Mouse (Mus musculus): ENCODE measurements around the gene Narf.

The Narf gene

GRCm38 (mm10) chr11:121236564-121237344 lies at the start of gene Narf:
Gene Narf, plus strand, starts transcription at chr11:121237253.
- peak; percentile 98 for DNase-seq

GRCm38 (mm10) chr11:121189681-121190080 lies 47.4 kb upstream of the Narf start:
- no peak for DNase-seq

- DNase-seq = no peak
These were observed 44.3 kb upstream of the Narf start for GRCm38 (mm10) chr11:121192742-121193141.

- DNase-seq = no peak
These were observed 43.6 kb upstream of the Narf start for GRCm38 (mm10) chr11:121193415-121193814.

- no peak for DNase-seq
These were observed 38.4 kb upstream of the Narf start for GRCm38 (mm10) chr11:121198622-121199021.

GRCm38 (mm10) chr11:121199851-121200250 lies 37.2 kb upstream of the Narf start:
- no peak for DNase-seq

GRCm38 (mm10) chr11:121200781-121201180 lies 36.3 kb upstream of the Narf start:
- DNase-seq = no peak

- DNase-seq = peak; percentile 46
These were observed 35.4 kb upstream of the Narf start for GRCm38 (mm10) chr11:121201436-121202198.

- DNase-seq = no peak
These were observed 33.2 kb upstream of the Narf start for GRCm38 (mm10) chr11:121203859-121204160.

- DNase-seq = peak; percentile 99
These were observed 32.7 kb upstream of the Narf start, which contains the start of the genes Hexdc and Ogfod3 for GRCm38 (mm10) chr11:121204161-121205006. Gene Hexdc, plus strand, starts transcription at chr11:121204433. Gene Ogfod3, minus strand, starts transcription at chr11:121204711.

- no peak for DNase-seq
These were observed 20.2 kb upstream of the Narf start for GRCm38 (mm10) chr11:121216831-121217230.

GRCm38 (mm10) chr11:121219776-121220175 lies 17.3 kb upstream of the Narf start:
- no peak for DNase-seq

- no peak for DNase-seq
These were observed 16.3 kb upstream of the Narf start for GRCm38 (mm10) chr11:121220771-121221170.

- DNase-seq = no peak
These were observed 15.6 kb upstream of the Narf start for GRCm38 (mm10) chr11:121221321-121222010.

GRCm38 (mm10) chr11:121228129-121229017 lies 8.7 kb upstream of the Narf start:
- peak; percentile 45 for DNase-seq

GRCm38 (mm10) chr11:121229018-121229439 lies 8.0 kb upstream of the Narf start, which contains the start of gene Cybc1:
Gene Cybc1, minus strand, starts transcription at chr11:121229322.
- peak; percentile 81 for DNase-seq

- DNase-seq = no peak
These were observed 5.9 kb upstream of the Narf start for GRCm38 (mm10) chr11:121231191-121231590.

GRCm38 (mm10) chr11:121231628-121232291 lies 5.3 kb upstream of the Narf start:
- DNase-seq = no peak

- no peak for DNase-seq
These were observed 4.3 kb upstream of the Narf start for GRCm38 (mm10) chr11:121232706-121233105.

- DNase-seq = peak; percentile 88
These were observed 1.4 kb upstream of the Narf start for GRCm38 (mm10) chr11:121235475-121236238.
